Mouse (Mus musculus): ENCODE data around the gene Slc5a2.

Slc5a2 gene

DNA sequence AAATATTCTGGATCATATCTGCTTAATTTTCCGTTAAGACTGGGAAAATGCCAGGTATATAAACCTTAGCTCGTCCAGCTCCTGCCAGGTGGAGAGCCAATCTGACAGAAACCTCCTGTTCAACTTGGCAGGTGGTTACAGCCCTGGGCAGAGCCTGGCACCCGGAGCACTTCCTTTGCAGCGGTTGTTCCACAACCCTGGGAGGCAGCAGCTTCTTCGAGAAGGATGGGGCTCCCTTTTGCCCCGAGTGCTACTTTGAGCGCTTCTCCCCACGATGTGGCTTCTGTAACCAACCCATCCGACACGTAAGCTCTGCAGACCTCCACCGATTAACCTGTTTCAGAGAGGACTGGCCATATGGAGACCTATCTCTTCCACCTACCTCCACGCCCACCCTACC, 13.5 kb upstream of the Slc5a2 start:
- DNase-seq (ENCODE audit: low spot score): no peak

DNA sequence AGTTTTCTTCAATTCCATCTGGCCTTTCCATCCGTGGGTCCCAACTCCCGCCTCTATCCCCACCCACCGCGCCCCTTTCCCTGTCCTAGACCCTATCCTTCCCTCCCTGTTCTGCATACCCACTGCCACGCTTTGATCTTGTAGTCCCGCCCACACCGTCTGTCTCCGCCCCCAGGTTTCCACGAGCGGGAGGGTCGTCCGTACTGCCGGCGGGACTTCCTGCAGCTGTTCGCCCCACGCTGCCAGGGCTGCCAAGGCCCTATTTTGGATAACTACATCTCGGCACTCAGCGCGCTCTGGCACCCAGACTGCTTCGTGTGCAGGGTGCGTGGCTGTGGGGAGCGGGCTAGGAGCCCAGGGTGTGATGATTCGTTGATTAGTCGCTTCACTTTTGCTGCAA, 12.8 kb upstream of the Slc5a2 start:
- no peak for DNase-seq (ENCODE audit: low spot score)

DNA sequence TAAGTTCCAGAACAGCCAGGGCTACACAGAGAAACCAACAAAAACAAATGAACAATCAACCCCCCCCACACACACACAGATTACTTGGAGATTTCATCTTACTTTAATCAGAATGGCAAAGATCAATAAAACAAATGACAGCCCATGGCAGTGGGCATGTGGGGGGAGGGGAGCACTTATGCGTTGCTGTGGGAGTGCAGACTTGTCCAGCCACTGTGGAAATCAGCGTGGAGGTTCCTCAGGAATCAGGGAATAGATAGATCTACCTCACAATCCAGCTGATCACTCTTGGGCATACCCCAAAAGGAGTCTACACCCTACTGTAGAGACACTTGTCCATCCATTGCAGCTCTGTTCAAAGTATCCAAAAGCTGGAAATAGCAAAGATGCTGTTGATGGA, 10.5 kb upstream of the Slc5a2 start:
- DNase-seq (ENCODE audit: low spot score): no peak

DNA sequence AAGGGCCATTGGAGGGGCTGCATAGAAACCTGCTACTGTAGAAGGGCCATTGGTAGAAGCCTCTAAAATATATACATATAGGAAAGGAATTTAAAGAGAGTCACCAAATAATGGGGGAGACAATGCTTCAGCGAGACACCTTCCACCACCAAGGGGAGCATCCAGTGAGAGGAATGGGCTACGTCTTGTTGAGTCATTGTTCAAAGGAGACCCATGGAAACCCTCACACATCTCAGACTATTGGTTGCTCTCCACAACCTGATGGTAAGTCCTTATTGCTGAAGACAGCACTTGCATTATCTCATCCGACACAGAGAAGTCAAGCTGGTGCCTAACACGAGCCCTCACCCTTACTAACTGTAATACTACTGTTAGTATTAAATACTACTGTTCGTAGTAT, 9.7 kb upstream of the Slc5a2 start:
- DNase-seq (ENCODE audit: low spot score): no peak

DNA sequence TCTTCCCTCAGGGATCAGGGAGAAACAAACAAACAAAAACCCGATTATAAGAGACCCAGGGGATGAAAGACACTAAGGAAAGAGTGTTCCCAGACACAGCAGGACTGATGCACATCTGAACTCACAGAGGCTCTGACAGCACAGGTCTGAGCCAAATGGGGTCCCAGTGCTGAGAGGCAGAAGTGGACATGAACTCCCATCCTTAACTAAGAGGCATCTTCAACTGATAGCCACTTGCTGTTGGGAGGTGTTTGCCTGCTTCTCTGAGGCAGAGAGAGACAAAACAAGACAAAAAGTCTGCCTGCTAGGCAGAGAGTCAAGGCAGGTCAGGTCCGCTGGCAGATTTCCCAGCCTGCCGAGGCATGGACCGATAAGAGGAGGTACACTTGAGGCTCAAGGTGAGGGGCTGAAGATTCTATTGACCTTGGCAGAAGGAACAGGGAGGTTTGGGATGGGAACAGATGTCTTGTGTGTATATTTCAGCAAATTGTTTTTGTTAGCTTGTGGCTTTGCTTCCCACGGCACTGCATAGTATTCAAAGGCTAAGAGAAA, 8.6 kb upstream of the Slc5a2 start:
- DNase-seq (ENCODE audit: low spot score): no peak

DNA sequence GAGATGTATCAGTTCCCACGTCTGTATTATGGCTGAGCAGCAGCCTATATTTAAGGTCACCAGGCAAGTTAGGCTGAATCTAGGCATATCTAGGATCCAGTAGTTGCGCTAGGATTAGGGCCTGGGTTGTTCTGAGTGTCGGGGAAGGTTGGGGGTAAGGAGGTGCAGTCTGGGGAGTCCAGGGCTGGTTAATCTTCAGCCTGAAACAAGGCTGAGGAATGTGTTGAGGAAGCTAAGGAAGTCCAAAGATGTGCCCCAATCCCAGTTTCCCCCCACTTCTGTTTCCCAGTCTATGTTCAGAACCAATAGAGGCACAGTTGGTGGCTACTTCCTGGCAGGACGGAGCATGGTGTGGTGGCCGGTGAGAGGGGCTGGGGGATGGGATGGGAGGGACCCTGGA, 599 bp downstream of the Slc5a2 start:
- DNase-seq (ENCODE audit: low spot score): no peak

DNA sequence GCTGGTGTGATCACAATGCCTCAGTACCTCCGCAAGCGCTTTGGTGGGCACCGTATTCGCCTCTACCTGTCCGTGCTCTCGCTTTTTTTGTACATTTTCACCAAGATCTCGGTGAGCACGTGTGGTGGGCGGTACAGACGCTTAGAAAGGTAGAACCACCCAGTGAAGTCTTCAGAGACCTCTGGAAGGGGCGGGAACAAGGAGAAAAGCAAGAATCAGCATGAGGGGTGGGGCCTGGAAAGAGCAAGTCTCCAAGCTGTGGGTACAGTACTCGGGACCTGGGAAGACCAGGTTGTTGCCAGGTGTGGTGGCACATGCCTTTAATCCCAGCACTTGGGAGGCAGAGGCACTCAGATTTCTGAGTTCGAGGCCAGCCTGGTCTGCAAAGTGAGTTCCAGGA, 1.9 kb downstream of the Slc5a2 start:
- no peak for DNase-seq (ENCODE audit: low spot score)

DNA sequence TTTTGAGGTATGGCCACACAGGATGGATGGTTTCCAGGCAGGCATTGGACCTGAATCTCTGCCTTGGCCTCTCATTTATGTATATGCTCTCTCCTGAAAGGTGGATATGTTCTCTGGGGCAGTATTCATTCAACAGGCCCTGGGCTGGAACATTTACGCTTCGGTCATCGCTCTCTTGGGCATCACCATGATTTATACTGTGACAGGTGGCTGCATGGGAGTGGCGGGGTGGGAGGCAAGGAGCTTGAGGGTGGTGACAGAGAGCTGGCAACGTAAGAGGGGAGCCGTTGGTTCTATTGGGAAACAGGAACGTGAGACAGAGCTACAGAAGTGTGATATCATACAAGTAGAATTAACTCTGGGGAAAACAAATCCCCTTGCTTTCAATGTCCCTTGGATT, 2.4 kb downstream of the Slc5a2 start:
- no peak for DNase-seq (ENCODE audit: low spot score)

DNA sequence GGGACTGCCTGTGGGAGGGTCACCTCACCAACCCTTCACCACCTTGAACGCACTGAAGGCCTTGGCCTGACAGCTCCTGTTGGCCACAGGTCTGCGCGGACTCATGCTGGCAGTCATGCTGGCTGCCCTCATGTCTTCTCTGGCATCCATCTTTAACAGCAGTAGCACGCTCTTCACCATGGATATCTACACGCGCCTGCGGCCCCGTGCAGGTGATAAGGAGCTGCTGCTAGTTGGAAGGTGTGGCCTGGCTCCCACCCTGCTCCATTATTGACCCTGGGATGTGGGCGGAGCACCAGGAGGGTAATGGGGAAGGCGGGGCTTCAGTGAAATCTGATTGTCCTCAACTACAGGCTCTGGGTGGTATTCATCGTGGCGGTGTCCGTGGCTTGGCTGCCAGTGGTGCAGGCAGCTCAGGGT, 5.0 kb downstream of the Slc5a2 start:
- DNase-seq (ENCODE audit: low spot score): no peak

DNA sequence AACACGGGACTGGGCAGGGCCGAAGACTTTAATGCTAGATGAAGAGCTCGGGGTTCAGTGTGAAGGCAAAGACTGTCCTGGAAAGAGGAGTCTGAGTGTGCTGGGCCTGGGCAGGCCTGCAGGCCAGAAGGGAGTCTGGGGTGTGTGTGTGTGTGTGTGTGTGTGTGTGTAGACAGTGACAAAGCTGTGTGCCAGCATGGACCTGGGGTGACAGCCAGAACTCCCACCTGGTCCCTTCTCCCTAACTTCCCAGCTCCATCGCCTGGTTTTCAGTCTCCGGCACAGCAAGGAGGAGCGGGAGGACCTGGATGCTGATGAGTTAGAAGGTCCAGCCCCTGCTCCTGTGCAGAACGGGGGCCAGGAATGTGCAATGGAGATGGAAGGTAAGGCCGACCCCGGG, 6.0 kb downstream of the Slc5a2 start:
- no peak for DNase-seq (ENCODE audit: low spot score)

DNA sequence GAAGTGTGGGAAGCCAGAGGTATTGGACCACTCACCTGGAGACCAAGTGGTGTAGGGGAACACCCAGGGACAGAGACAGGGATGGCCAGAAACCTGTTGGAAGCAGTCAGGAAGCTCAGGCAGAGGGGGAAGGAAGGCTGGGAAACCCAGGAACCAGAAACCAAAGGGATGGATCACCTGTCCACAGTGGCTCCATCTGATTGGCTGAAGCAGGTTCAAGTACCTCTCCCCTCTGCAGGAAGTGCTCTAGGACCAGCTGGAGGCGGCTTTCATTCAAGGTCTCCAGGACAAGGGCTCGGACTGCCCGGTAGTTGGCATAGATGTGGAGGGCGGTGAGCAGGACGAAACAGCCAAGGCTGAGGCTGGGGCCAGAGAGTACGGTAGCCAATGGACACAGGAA, 10.6 kb downstream of the Slc5a2 start:
- DNase-seq (ENCODE audit: low spot score): no peak

DNA sequence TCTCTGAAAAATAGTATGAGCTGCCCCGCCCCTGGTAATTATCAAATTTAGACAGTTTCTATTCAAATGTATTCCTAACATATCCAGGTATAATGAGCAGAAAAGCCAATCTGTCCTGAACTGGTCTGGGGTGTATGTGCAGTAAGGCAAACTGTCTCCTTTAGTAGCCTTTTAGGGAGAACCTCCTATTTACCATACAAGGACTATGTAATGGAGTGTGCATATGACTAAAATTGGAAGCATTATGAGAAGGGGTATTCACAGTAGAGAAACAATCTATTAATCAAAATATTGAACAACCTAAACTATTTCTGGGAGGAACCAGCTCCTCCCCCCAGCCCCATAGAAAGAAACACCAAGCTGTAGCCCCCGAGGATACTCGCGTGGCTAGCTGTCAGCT, 14.3 kb downstream of the Slc5a2 start:
- DNase-seq (ENCODE audit: low spot score): no peak

DNA sequence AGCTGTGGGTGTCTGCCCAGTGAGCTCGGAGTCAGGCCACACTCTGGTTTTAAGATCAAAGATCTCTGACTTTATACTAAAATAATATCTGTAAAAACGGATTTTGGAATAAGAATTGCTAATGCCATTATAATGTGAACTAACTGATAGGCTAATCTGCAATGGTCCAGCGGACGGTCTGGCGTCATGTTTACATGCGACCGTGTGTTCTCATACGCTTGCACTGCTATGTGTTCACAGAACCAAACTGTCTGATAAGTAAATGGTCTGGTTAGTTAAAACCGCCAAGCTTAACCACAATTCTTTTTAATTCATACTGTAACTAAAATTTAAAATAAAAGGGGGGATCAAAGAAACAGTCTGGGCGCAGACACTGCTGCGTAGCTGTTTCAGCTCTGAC, 16.3 kb downstream of the Slc5a2 start:
- DNase-seq (ENCODE audit: low spot score): no peak

DNA sequence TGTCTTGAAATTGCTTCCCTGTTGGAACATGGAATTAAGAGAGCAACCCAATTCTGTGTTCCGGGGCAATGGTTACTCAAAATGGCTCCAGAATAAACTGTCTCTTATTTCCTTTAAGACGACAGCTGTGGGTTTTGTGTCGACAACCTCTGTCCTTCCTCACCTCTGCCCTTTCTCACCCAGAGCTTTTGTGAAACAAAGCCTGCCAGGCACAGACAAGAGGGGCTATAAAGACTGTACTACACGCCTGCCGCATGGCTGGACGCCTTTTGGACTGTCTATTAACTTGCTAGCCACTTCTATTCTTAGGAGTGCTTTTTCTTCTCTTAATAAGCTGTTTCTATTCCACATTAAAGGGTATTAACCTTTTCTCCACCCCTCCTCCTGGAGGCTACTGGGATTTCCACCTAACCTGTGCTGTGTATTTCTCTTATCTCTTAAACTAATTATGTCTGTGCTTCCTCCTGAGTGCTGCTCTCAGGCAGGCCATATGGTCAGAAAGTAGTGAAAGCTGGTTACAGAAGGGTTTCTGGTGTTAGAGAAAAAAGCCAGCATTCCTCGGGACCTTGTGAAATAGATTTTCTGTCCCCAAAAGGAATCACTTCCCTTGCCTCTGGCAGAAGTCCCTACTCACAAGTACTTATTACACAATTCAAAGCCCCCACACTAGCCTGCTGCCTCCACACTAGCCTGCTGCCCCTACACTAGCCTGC, 17.2 kb downstream of the Slc5a2 start:
- DNase-seq (ENCODE audit: low spot score): no peak

DNA sequence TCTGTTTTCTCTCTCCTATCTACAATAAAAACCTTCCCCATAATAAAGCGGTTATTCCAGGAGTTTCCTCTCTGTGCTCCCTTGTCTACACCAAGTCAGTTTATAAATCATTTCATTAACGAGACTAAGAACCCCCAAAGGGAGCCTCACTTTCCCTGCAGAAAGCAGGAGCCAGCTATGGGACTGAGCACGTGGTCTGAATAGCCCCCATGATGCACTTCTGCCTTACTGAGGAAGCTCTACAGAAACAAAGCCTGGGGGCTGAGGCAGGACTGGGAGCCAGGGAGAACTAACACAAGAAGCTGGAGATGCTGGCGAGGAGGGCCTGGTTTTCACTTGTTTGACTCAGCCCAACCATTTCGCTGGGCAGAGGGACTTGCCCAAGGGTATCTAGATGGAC, 18.6 kb downstream of the Slc5a2 start:
- DNase-seq (ENCODE audit: low spot score): no peak

DNA sequence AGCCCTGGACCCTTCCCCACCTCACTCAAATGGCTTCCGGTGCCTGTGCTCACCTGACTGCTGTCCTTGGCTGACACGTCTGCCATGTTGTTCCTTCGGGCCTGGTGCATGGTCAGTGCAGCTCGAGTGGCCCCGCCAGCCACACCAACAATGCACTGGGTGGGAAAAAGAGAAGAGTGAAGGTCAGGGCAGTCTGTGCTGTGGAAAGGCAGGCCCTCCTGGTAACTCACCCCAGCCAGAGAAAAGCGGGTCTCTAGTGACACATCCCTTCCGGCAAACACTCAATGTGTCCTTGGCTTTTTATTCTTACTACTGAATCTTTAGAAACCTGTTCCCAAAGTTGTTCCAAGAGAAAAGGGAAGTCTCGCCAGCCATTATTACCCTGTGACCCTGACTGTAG, 19.6 kb downstream of the Slc5a2 start:
- no peak for DNase-seq (ENCODE audit: low spot score)

DNA sequence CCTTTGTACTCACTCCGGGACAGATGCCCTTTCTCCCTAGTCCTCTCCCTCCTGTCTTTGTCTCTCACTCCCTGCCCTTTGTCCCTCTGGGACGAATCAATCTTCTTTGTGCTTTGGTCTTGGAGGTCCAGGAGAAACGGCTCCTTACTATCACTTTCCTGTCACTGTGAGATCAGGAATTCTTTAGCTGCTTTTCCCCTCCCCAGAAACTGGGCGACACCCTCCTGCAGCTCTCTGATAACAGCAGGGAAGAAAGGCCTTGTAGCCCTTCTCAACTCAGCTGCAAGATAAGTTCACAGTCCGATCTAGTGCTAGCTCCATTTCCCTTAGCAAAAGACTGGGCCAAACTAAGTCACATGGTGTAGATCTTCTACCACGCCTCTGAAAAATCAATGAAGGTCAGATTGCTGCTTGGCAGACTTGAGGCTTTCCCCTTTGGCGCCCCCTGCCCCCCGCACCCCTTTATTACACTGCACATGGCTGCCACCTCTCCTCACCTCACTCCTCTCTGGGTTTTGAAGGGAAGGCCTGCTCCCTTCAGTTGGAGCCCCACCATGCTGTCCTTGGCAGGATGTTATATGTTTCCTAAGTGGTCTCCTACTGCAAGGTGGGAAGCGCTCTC, 23.6 kb downstream of the Slc5a2 start:
- DNase-seq (ENCODE audit: low spot score): no peak

DNA sequence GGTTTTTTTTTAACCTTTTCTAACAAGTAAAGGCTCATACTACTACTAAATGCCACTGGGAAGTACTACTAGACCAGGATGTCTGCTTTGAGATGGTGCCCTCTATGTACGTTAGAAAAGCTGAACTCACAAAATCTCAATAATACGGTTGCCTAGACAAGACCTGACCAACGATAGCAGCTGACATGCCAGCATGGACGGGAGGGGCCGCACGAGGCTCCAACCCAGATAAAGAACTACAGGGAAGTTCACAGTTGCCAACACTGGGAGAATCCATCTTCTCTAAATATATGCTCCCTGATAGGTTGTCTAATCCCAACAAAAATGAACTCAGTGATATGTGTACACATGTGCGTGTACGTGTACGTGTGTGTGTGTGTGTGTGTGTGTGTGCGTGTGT, 29.3 kb downstream of the Slc5a2 start:
- DNase-seq (ENCODE audit: low spot score): no peak

DNA sequence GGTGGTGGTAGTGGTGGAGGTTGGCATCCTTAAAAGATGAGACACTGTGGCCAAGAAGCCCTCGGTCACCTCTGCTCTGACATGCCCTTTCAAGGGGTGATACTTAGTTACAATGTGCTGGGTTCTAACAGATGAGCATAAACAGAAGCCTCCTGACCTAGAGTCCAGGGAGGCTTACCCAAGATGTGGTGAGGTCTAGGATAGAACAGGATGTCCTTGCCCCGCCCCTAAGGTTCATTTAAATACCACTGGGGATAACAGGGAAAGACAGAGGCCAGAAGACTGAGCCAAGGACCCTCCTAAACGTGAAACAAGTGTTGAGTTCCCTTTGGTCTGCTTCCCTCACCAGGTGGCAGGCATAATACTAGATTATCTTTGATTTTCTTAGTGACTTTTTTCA, 31.1 kb downstream of the Slc5a2 start:
- DNase-seq (ENCODE audit: low spot score): no peak

DNA sequence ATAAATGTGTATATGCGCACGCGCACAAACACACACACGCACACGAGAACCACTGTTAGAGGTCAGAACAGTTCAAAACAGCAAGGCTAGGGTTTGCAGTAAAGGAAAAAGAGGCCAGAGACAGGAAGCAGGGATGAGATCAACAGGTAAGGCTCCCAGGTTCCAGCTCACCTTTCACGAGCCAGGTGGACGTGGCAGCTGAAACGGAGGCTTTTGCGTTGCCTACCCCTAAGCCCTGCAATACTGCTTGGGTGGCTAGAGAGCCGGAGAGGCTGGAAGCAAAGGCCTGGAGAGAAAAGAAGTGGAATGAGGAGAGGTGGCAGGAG, 31.8 kb downstream of the Slc5a2 start:
- no peak for DNase-seq (ENCODE audit: low spot score)

DNA sequence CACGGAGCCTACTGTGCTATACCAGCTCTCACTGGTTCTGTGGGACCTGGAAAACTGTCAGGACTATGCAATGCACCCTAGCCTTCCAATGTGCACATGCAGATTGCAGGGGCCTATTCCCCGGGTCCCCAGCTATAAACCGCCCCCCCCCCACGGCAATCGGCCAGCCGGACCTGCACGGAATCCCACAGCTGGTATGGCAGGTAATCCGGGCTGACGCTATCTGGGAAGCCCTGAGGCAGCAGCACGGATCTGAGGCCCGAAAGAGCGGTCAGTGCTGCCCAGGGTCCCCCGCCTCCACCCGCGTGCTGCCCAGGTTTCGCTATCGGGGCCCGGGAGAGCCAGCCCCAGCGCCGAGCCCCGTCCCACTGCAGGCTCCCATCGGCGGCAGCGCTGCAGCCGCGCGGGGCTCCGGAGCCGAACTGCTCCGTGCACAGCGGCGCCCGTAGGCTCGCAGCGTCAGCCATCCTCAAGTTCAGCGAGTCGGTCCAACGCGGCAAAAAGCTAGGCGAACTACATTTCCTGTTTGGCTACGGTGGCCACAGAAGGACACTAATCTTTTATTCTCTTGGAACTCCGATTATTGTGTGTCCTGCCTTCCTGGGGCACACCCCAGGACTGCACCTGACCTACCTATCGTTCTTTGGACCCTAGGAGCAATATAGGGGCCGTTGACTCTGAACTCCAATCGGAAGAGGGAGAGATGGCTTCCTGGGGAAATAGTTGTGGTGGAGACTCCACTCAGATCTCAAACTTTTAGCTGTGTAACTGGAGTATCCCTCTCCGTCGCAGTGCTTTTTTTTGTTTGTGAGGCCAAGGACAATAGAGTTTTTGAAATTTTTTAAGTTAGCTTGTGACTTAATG, 32.4 kb downstream of the Slc5a2 start, which contains the start of gene BC017158:
BC017158 (minus strand) TSS at position 554 of the 864 bp plus-strand sequence.
- no peak for DNase-seq (ENCODE audit: low spot score)

DNA sequence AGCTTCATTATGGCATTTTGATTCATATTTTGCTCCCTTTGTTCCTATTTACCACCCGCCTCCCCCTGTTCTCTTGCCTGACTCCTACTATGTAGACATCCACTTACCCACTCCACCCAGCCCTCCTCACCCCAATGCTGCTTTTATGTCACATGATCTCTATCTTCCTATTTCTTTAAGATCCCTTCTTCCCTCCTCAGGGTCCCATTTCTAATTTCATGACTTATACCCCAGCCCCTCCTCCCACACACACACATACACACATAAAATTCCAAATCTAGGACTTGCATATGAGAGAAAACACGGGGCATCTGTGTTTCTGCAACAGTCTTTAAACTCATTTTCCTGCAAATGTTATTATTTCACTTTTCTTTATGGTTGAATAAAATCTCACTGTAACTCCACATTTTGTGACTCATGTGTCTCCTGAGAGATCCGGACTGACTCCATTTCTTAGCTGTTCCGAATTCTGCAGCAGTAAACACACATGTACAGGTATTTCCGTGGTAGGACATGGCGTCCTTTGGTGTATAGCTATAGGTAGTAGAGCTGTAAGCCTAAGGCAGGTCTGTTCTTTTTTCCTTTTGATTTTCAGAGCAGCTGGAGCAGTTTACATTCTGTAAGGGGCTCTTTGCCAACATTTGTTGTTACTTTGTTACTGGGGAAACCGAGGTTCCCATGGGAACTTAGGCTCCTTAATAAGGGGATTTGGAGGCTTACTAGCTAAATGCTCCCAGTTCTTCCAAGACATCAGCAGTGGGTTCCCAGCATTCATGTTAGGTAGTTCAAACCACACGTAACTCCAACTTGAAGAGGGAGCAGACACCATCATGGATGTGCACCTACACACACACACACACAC, 33.3 kb downstream of the Slc5a2 start:
- no peak for DNase-seq (ENCODE audit: low spot score)

Measured in urinary bladder, postnatal 10 days (tissue).